Mouse (Mus musculus) brain, embryonic 14.5 days (tissue): Measurements from ENCODE around the gene Wdr18. TPM values are rescaled to one million over a fixed set of nuclear protein-coding genes. Genes with fewer than 3 reads are reported as not detected.

Source experiments
- DNase-seq: peaks from one replicate; pipeline ENCODE4 v3.0.0-alpha.2; 2011; ENCODE audit warnings: low read depth
- CTCF ChIP-seq: fragments of 200-500 bp; IDR thresholded peaks from 2 replicates; pipeline ENCODE4 v1.5.1; 2012; ENCODE audit warnings: inconsistent platforms, mild to moderate bottlenecking, moderate library complexity, borderline replicate concordance; ENCODE audit not compliant: insufficient read depth, insufficient read length; ENCODE audit errors: extremely low read depth
- POLR2A ChIP-seq: fragments of 200-500 bp; IDR thresholded peaks from 2 replicates; pipeline ENCODE4 v1.6.1; 2012; ENCODE audit warnings: mild to moderate bottlenecking, inconsistent platforms, borderline replicate concordance; ENCODE audit not compliant: poor library complexity, insufficient read depth, insufficient read length, severe bottlenecking; ENCODE audit errors: extremely low read depth
- polyA plus RNA-seq: library from polyadenylated mRNA; depleted of rRNA; stranded (reverse); fragments of >200 nt; gene quantifications from 2 replicates; pipeline ENCODE4 v1.2.3, GENCODE M21; 2012

The Wdr18 gene
- polyA plus RNA-seq, 1 experiment: 59.7 TPM

- TF ChIP-seq CTCF (no peak), POLR2A (no peak)
- no peak for DNase-seq
These were observed 16.2 kb downstream of the Wdr18 start for GRCm38 (mm10) chr10:79976071-79976721.

GRCm38 (mm10) chr10:79976722-79977107 lies 16.8 kb downstream of the Wdr18 start:
- no peak for DNase-seq
- TF ChIP-seq CTCF (no peak), POLR2A (no peak)

- DNase-seq: no peak
- TF ChIP-seq POLR2A (no peak), CTCF (no peak)
These were observed 17.4 kb downstream of the Wdr18 start for GRCm38 (mm10) chr10:79977324-79977723.

- no peak for DNase-seq
- TF ChIP-seq POLR2A (no peak), CTCF (no peak)
These were observed 18.1 kb downstream of the Wdr18 start for GRCm38 (mm10) chr10:79978061-79978460.

- TF ChIP-seq CTCF: no peak
- no peak for DNase-seq
These were observed 19.6 kb downstream of the Wdr18 start for GRCm38 (mm10) chr10:79979401-79980155.

- no peak for DNase-seq
- TF ChIP-seq POLR2A (no peak), CTCF (no peak)
These were observed 23.3 kb downstream of the Wdr18 start for GRCm38 (mm10) chr10:79983205-79983604.

- no peak for TF ChIP-seq CTCF
- TF ChIP-seq POLR2A: no peak
- DNase-seq: peak; percentile 64
These were observed 23.7 kb downstream of the Wdr18 start for GRCm38 (mm10) chr10:79983670-79984069.

- 0 out of 2 replicates have a peak, but pooled peaks have one; percentile 17 for TF ChIP-seq POLR2A
- peak; percentile 51; the same call in 1 of the 2 replicates for TF ChIP-seq CTCF
- peak; percentile 95 for DNase-seq
These were observed 24.4 kb downstream of the Wdr18 start, which contains the start of gene Tmem259 for GRCm38 (mm10) chr10:79984195-79984816. Gene Tmem259 (minus strand): TSS chr10:79984330.

- no peak for TF ChIP-seq CTCF
These were observed 24.9 kb downstream of the Wdr18 start for GRCm38 (mm10) chr10:79984871-79985270.

GRCm38 (mm10) chr10:79985334-79986231 lies 25.6 kb downstream of the Wdr18 start:
- no peak for TF ChIP-seq POLR2A
- no peak for TF ChIP-seq CTCF
- peak; percentile 76 for DNase-seq

More at GRCm38 (mm10) chr10:79984871-79985270, 24.9 kb downstream of the Wdr18 start:
- DNase-seq: peak; percentile 100
